Mouse (Mus musculus): ENCODE data around the gene Gatm.

GRCm38 (mm10) chr2:122601354-122601753, 9.7 kb downstream of the Gatm start:
- TF ChIP-seq EP300 (IDR thresholded peaks at IDR 0.05; ENCODE audit: low read depth) (no peak), CTCF (IDR thresholded peaks at IDR 0.05; ENCODE audit: low read depth) (no peak)
